Mouse (Mus musculus): ENCODE data around the gene Plcg2. TPM values are rescaled to one million over a fixed set of nuclear protein-coding genes. Genes with fewer than 3 reads are reported as not detected.

Gene Plcg2
- polyA plus RNA-seq, 1 experiment from 2014 or later = 2.8 TPM

- ATAC-seq (ENCODE audit: insufficient number of reproducible peaks, low FRiP score, low TSS enrichment, low read depth) (no peak), DNase-seq (ENCODE audit: low spot score) (no peak)
- Histone ChIP-seq H3K36me3 (ENCODE audit: control insufficient read depth, insufficient read depth, low read length) (no peaks in the 10 kb centered on the region), H3K4me2 (ENCODE audit: low read depth, severe bottlenecking) (no peak overlapping the region), H3K27ac (replicated peaks; ENCODE audit: low read depth, low read length) (no peak overlapping the region), H3K9me3 (ENCODE audit: control insufficient read depth, low read length) (no peaks in the 10 kb centered on the region), H3K9ac (ENCODE audit: low read length) (no peak overlapping the region), H3K4me1 (ENCODE audit: control insufficient read depth, insufficient read depth, low read length) (no peaks in the 10 kb centered on the region), H3K27me3 (ENCODE audit: control insufficient read depth, insufficient read depth, low read length) (no peaks in the 10 kb centered on the region), H3K4me3 (ENCODE audit: low read depth, low read length) (no peak overlapping the region)
- WGBS = 89% methylated on average over 14 of the region's 14 CpGs
Measured at GRCm38 (mm10) chr8:117604671-117605070, 106.6 kb downstream of the Plcg2 start.

GRCm38 (mm10) chr8:117605201-117605600, 107.1 kb downstream of the Plcg2 start:
- WGBS = 94% methylated on average over 8 of the region's 8 CpGs
- DNase-seq (ENCODE audit: low spot score) = no peak
- H3K9ac ChIP-seq (ENCODE audit: low read length) = no peak overlapping the region
- H3K36me3 ChIP-seq (ENCODE audit: control insufficient read depth, insufficient read depth, low read length) = no peaks in the 10 kb centered on the region
- H3K27me3 ChIP-seq (ENCODE audit: control insufficient read depth, insufficient read depth, low read length) = no peaks in the 10 kb centered on the region
- no peak overlapping the region for H3K4me3 ChIP-seq (ENCODE audit: low read depth, low read length)
- H3K9me3 ChIP-seq (ENCODE audit: control insufficient read depth, low read length) = no peaks in the 10 kb centered on the region
- H3K27ac ChIP-seq (replicated peaks; ENCODE audit: low read depth, low read length) = no peak overlapping the region
- H3K4me1 ChIP-seq (ENCODE audit: control insufficient read depth, insufficient read depth, low read length) = no peaks in the 10 kb centered on the region
- ATAC-seq (ENCODE audit: insufficient number of reproducible peaks, low FRiP score, low TSS enrichment, low read depth) = no peak
- no peak overlapping the region for H3K4me2 ChIP-seq (ENCODE audit: low read depth, severe bottlenecking)

DNA sequence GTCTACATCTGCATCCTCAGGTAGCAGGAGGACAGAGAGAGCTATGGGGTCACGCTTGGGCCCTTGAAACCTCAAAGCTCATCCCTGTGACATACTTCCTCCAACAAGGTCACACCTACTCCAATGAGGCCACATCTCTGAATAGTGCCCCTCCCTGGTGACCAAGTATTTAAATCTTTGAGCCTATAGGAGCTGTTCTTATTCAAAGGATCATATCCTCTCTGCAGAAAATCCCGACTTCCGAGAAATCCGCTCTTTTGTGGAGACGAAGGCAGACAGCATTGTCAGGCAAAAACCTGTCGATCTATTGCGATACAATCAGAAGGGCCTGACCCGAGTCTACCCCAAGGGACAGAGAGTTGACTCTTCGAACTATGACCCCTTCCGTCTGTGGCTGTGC, 112.4 kb downstream of the Plcg2 start:
- Histone ChIP-seq H3K9ac (ENCODE audit: low read length) (no peak overlapping the region), H3K4me2 (ENCODE audit: low read depth, severe bottlenecking) (no peak overlapping the region), H3K27ac (replicated peaks; ENCODE audit: low read depth, low read length) (no peak overlapping the region), H3K36me3 (ENCODE audit: control insufficient read depth, insufficient read depth, low read length) (no peaks in the 10 kb centered on the region), H3K4me1 (ENCODE audit: control insufficient read depth, insufficient read depth, low read length) (no peaks in the 10 kb centered on the region), H3K4me3 (ENCODE audit: low read depth, low read length) (no peak overlapping the region), H3K9me3 (ENCODE audit: control insufficient read depth, low read length) (no peaks in the 10 kb centered on the region), H3K27me3 (ENCODE audit: control insufficient read depth, insufficient read depth, low read length) (no peaks in the 10 kb centered on the region)
- no peak for DNase-seq (ENCODE audit: low spot score)
- WGBS = 97% methylated on average over 10 of the region's 10 CpGs
- no peak for ATAC-seq (ENCODE audit: insufficient number of reproducible peaks, low FRiP score, low TSS enrichment, low read depth)

GRCm38 (mm10) chr8:117612861-117613260, 114.8 kb downstream of the Plcg2 start:
- no peaks in the 10 kb centered on the region for H3K4me1 ChIP-seq (ENCODE audit: control insufficient read depth, insufficient read depth, low read length)
- H3K27me3 ChIP-seq (ENCODE audit: control insufficient read depth, insufficient read depth, low read length) = no peaks in the 10 kb centered on the region
- no peaks in the 10 kb centered on the region for H3K36me3 ChIP-seq (ENCODE audit: control insufficient read depth, insufficient read depth, low read length)
- no peak overlapping the region for H3K9ac ChIP-seq (ENCODE audit: low read length)
- ATAC-seq (ENCODE audit: insufficient number of reproducible peaks, low FRiP score, low TSS enrichment, low read depth) = no peak
- WGBS = 88% methylated on average over 12 of the region's 12 CpGs
- H3K4me3 ChIP-seq (ENCODE audit: low read depth, low read length) = no peak overlapping the region
- H3K4me2 ChIP-seq (ENCODE audit: low read depth, severe bottlenecking) = no peak overlapping the region
- no peak overlapping the region for H3K27ac ChIP-seq (replicated peaks; ENCODE audit: low read depth, low read length)
- no peaks in the 10 kb centered on the region for H3K9me3 ChIP-seq (ENCODE audit: control insufficient read depth, low read length)
- DNase-seq (ENCODE audit: low spot score) = no peak

GRCm38 (mm10) chr8:117626040-117626838, 128.1 kb downstream of the Plcg2 start:
- Histone ChIP-seq H3K27ac (replicated peaks; ENCODE audit: low read depth, low read length) (no peak overlapping the region), H3K4me3 (ENCODE audit: low read depth, low read length) (no peak overlapping the region), H3K27me3 (ENCODE audit: control insufficient read depth, insufficient read depth, low read length) (no peaks in the 10 kb centered on the region), H3K4me1 (ENCODE audit: control insufficient read depth, insufficient read depth, low read length) (no peaks in the 10 kb centered on the region), H3K36me3 (ENCODE audit: control insufficient read depth, insufficient read depth, low read length) (no peaks in the 10 kb centered on the region), H3K9me3 (ENCODE audit: control insufficient read depth, low read length) (no peaks in the 10 kb centered on the region), H3K9ac (ENCODE audit: low read length) (no peak overlapping the region), H3K4me2 (ENCODE audit: low read depth, severe bottlenecking) (no peak overlapping the region)
- 67% methylated on average over 14 of the region's 14 CpGs for WGBS
- peak; percentile 68 for DNase-seq (ENCODE audit: low spot score)
- no peak; the same call in 1 of the 2 replicates for ATAC-seq (ENCODE audit: insufficient number of reproducible peaks, low FRiP score, low TSS enrichment, low read depth)

- Histone ChIP-seq H3K27ac (replicated peaks; ENCODE audit: low read depth, low read length) (no peak overlapping the region), H3K4me1 (ENCODE audit: control insufficient read depth, insufficient read depth, low read length) (no peaks in the 10 kb centered on the region), H3K9ac (ENCODE audit: low read length) (no peak overlapping the region), H3K27me3 (ENCODE audit: control insufficient read depth, insufficient read depth, low read length) (no peaks in the 10 kb centered on the region), H3K9me3 (ENCODE audit: control insufficient read depth, low read length) (no peaks in the 10 kb centered on the region), H3K36me3 (ENCODE audit: control insufficient read depth, insufficient read depth, low read length) (no peaks in the 10 kb centered on the region), H3K4me3 (ENCODE audit: low read depth, low read length) (no peak overlapping the region), H3K4me2 (ENCODE audit: low read depth, severe bottlenecking) (no peak overlapping the region)
- no peak for DNase-seq (ENCODE audit: low spot score)
- no peak for ATAC-seq (ENCODE audit: insufficient number of reproducible peaks, low FRiP score, low TSS enrichment, low read depth)
- WGBS = 74% methylated on average over 9 of the region's 9 CpGs
Measured at GRCm38 (mm10) chr8:117627096-117627495, 129.0 kb downstream of the Plcg2 start.

DNA sequence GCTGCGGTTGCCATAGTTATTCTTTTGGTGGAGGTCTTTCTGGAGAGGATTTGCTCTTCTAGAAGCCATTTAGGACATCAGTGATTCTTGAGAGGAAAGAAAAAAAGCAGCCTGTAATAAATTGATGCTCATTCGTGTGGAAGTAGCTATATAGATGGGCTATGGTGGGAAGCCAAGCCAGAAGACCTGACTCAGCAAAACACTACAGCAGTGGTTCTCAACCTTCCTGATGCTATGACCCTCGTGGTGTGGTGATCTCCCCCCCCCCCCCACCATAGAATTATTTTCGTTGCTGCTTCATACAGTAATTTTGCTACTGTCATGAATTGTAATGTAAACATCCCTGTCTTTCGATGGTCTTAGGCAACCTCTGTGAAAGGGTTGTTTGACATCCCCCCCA, 134.4 kb downstream of the Plcg2 start:
- H3K9me3 ChIP-seq (ENCODE audit: control insufficient read depth, low read length) = no peaks in the 10 kb centered on the region
- DNase-seq (ENCODE audit: low spot score) (no peak), ATAC-seq (ENCODE audit: insufficient number of reproducible peaks, low FRiP score, low TSS enrichment, low read depth) (no peak)
- H3K36me3 ChIP-seq (ENCODE audit: control insufficient read depth, insufficient read depth, low read length) = no peaks in the 10 kb centered on the region
- H3K27ac ChIP-seq (replicated peaks; ENCODE audit: low read depth, low read length) = no peak overlapping the region
- no peak overlapping the region for H3K9ac ChIP-seq (ENCODE audit: low read length)
- H3K4me1 ChIP-seq (ENCODE audit: control insufficient read depth, insufficient read depth, low read length) = no peaks in the 10 kb centered on the region
- WGBS = 85% methylated on average over 5 of the region's 5 CpGs
- H3K27me3 ChIP-seq (ENCODE audit: control insufficient read depth, insufficient read depth, low read length) = no peaks in the 10 kb centered on the region
- H3K4me3 ChIP-seq (ENCODE audit: low read depth, low read length) = no peak overlapping the region
- no peak overlapping the region for H3K4me2 ChIP-seq (ENCODE audit: low read depth, severe bottlenecking)

DNA sequence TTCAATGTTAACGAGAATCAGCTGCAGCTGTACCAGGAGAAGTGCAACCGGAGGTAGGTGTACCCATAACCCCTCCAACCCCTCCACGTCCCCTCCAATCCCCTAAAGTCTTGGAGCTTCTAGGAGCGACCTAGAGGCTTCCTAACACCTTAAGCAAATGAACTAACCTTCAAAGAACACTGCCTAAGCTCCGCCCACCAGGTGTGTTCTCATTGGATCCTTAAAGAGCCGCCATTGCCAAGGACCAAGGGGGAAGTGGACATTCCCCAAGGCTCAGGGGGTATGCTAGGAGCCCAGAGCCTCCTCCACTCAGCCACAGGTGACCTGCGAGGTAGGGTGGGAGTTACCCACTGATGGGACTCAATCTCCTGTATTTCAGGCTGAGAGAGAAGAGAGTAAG, 136.3 kb downstream of the Plcg2 start:
- H3K4me1 ChIP-seq (ENCODE audit: control insufficient read depth, insufficient read depth, low read length) = no peaks in the 10 kb centered on the region
- no peaks in the 10 kb centered on the region for H3K36me3 ChIP-seq (ENCODE audit: control insufficient read depth, insufficient read depth, low read length)
- H3K27ac ChIP-seq (replicated peaks; ENCODE audit: low read depth, low read length) = no peak overlapping the region
- 85% methylated on average over 7 of the region's 7 CpGs for WGBS
- H3K4me3 ChIP-seq (ENCODE audit: low read depth, low read length) = no peak overlapping the region
- H3K9me3 ChIP-seq (ENCODE audit: control insufficient read depth, low read length) = no peaks in the 10 kb centered on the region
- H3K4me2 ChIP-seq (ENCODE audit: low read depth, severe bottlenecking) = no peak overlapping the region
- ATAC-seq (ENCODE audit: insufficient number of reproducible peaks, low FRiP score, low TSS enrichment, low read depth) (no peak), DNase-seq (ENCODE audit: low spot score) (no peak)
- no peaks in the 10 kb centered on the region for H3K27me3 ChIP-seq (ENCODE audit: control insufficient read depth, insufficient read depth, low read length)
- H3K9ac ChIP-seq (ENCODE audit: low read length) = no peak overlapping the region

DNA sequence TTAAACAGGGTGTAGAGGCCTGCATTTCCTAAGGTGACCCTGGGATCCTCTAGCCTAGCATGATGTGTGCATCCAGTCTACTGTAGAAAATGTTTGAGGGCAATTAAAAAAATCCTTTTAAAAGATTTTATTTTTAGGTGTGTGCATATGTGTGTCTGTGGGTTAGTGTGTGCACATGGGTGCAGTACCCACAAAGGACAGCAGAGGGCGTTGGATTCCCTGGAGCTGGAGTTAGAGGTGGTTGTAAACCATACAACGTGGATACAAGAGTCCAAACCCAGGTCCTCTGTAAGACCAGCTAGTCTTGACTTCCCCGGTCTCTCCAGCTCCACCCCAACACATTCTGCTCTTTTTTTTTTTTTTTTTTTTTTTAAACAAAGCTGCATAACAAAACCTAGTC, 139.4 kb downstream of the Plcg2 start:
- Histone ChIP-seq H3K27me3 (ENCODE audit: control insufficient read depth, insufficient read depth, low read length) (no peaks in the 10 kb centered on the region), H3K4me2 (ENCODE audit: low read depth, severe bottlenecking) (no peak overlapping the region), H3K36me3 (ENCODE audit: control insufficient read depth, insufficient read depth, low read length) (no peaks in the 10 kb centered on the region), H3K4me1 (ENCODE audit: control insufficient read depth, insufficient read depth, low read length) (no peaks in the 10 kb centered on the region), H3K9me3 (ENCODE audit: control insufficient read depth, low read length) (no peaks in the 10 kb centered on the region), H3K4me3 (ENCODE audit: low read depth, low read length) (no peak overlapping the region), H3K27ac (replicated peaks; ENCODE audit: low read depth, low read length) (no peak overlapping the region), H3K9ac (ENCODE audit: low read length) (no peak overlapping the region)
- ATAC-seq (ENCODE audit: insufficient number of reproducible peaks, low FRiP score, low TSS enrichment, low read depth) (no peak), DNase-seq (ENCODE audit: low spot score) (no peak)
- WGBS = 55% methylated on average over 3 of the region's 3 CpGs
